Mouse (Mus musculus) lung, embryonic 15.5 days (tissue): Measurements from ENCODE around the gene Irf2bpl. TPM values are rescaled to one million over a fixed set of nuclear protein-coding genes. Genes with fewer than 3 reads are reported as not detected.
A peak's percentile ranks its signal among the peaks of the same experiment; 100 is the strongest.

Source experiments
- ATAC-seq: fragments of 200-750 bp; cut with Nextera tagmentation; 2 replicates; pipeline ENCODE4 v1.8.0; 2017; ENCODE audit warnings: moderate number of reproducible peaks, borderline replicate concordance; ENCODE audit not compliant: low FRiP score, low TSS enrichment; ENCODE audit errors: extremely low read depth
- H3K27ac ChIP-seq: fragments of 300-500 bp; sonication (generic); 2 replicates; pipeline ENCODE4 v1.5.1; 2015; ENCODE audit warnings: moderate library complexity, mild to moderate bottlenecking, inconsistent platforms
- H3K27me3 ChIP-seq: fragments of 300-500 bp; sonication (generic); 2 replicates; pipeline ENCODE4 v1.6.1; 2015; ENCODE audit warnings: inconsistent platforms
- H3K36me3 ChIP-seq: fragments of 300-500 bp; sonication (generic); 2 replicates; pipeline ENCODE4 v1.6.1; 2015; ENCODE audit warnings: inconsistent platforms
- H3K4me1 ChIP-seq: fragments of 300-500 bp; sonication (generic); 2 replicates; pipeline ENCODE4 v1.6.1; 2015; ENCODE audit warnings: inconsistent platforms
- H3K4me2 ChIP-seq: fragments of 300-500 bp; sonication (generic); 2 replicates; pipeline ENCODE4 v1.6.1; 2015; ENCODE audit warnings: inconsistent platforms, mild to moderate bottlenecking, moderate library complexity
- H3K4me3 ChIP-seq: fragments of 300-500 bp; sonication (generic); 2 replicates; pipeline ENCODE4 v1.5.1; 2015; ENCODE audit warnings: mild to moderate bottlenecking, inconsistent platforms
- H3K9ac ChIP-seq: fragments of 300-500 bp; sonication (generic); 2 replicates; pipeline ENCODE4 v1.6.1; 2015; ENCODE audit warnings: inconsistent platforms
- H3K9me3 ChIP-seq: fragments of 300-500 bp; sonication (generic); 2 replicates; pipeline ENCODE4 v1.6.1; 2016; ENCODE audit warnings: inconsistent platforms
- WGBS: fragments of 180-500 bp; shearing (Covaris S2); methylation state at CpG from one replicate; pipeline ENCODE4 v1.1.7; 2015; 5-methylcytosine and 5-hydroxymethylcytosine counted together
- polyA plus RNA-seq: library from polyadenylated mRNA; unstranded; fragments of >200 nt; fragmentation: Nextera tagmentation; extraction: Ambion mirVana; gene quantifications from 2 replicates; pipeline ENCODE4 v1.2.1, GENCODE M21; 2015

The Irf2bpl gene
- polyA plus RNA-seq, 1 experiment from 2014 or later = 49.4 TPM

GRCm38 (mm10) chr12:86864316-86865020 lies 20.1 kb downstream of the Irf2bpl start:
- H3K4me2 ChIP-seq = no peak overlapping the region
- ATAC-seq = no peak
- no peaks in the 10 kb centered on the region for H3K27me3 ChIP-seq
- no peak overlapping the region for H3K4me3 ChIP-seq
- WGBS = 73% methylated on average over 5 of the region's 5 CpGs
- no peak overlapping the region for H3K27ac ChIP-seq
- H3K4me1 ChIP-seq = peaks cover 25% of the 10 kb centered on the region
- no peak overlapping the region for H3K9ac ChIP-seq
- no peaks in the 10 kb centered on the region for H3K9me3 ChIP-seq
- no peaks in the 10 kb centered on the region for H3K36me3 ChIP-seq

- Histone ChIP-seq H3K27ac (peak overlapping the region; percentile 67), H3K9ac (no peak overlapping the region), H3K4me3 (no peak overlapping the region), H3K36me3 (no peaks in the 10 kb centered on the region), H3K4me2 (no peak overlapping the region), H3K4me1 (peaks cover 35% of the 10 kb centered on the region), H3K27me3 (no peaks in the 10 kb centered on the region), H3K9me3 (no peaks in the 10 kb centered on the region)
- no peak for ATAC-seq
- WGBS = 31% methylated on average over 10 of the region's 10 CpGs
These were observed 24.4 kb downstream of the Irf2bpl start for GRCm38 (mm10) chr12:86859924-86860790.

- ATAC-seq = no peak
- Histone ChIP-seq H3K9me3 (no peaks in the 10 kb centered on the region), H3K27ac (peak overlapping the region; percentile 67), H3K4me2 (no peak overlapping the region), H3K4me1 (peaks cover 37% of the 10 kb centered on the region), H3K36me3 (no peaks in the 10 kb centered on the region), H3K4me3 (no peak overlapping the region), H3K9ac (no peak overlapping the region), H3K27me3 (no peaks in the 10 kb centered on the region)
- 62% methylated on average over 6 of the region's 6 CpGs for WGBS
These were observed 25.4 kb downstream of the Irf2bpl start for GRCm38 (mm10) chr12:86858983-86859872.

- no peaks in the 10 kb centered on the region for H3K27me3 ChIP-seq
- peak overlapping the region; percentile 67 for H3K27ac ChIP-seq
- no peak overlapping the region for H3K4me2 ChIP-seq
- no peak overlapping the region for H3K9ac ChIP-seq
- H3K4me1 ChIP-seq = peaks cover 37% of the 10 kb centered on the region
- H3K36me3 ChIP-seq = no peaks in the 10 kb centered on the region
- ATAC-seq = no peak
- H3K9me3 ChIP-seq = no peaks in the 10 kb centered on the region
- no peak overlapping the region for H3K4me3 ChIP-seq
- WGBS = 91% methylated on average over 4 of the region's 4 CpGs
These were observed 26.1 kb downstream of the Irf2bpl start for GRCm38 (mm10) chr12:86858498-86858897.

GRCm38 (mm10) chr12:86857290-86857689 lies 27.3 kb downstream of the Irf2bpl start:
- Histone ChIP-seq H3K36me3 (no peaks in the 10 kb centered on the region), H3K27ac (no peak overlapping the region), H3K4me2 (no peak overlapping the region), H3K27me3 (no peaks in the 10 kb centered on the region), H3K9ac (no peak overlapping the region), H3K4me3 (no peak overlapping the region), H3K9me3 (no peaks in the 10 kb centered on the region), H3K4me1 (peaks cover 37% of the 10 kb centered on the region)
- WGBS = 69% methylated on average over 8 of the region's 8 CpGs
- no peak for ATAC-seq

- WGBS = 7% methylated on average over 11 of the region's 11 CpGs
- no peak overlapping the region for H3K4me3 ChIP-seq
- no peaks in the 10 kb centered on the region for H3K36me3 ChIP-seq
- no peaks in the 10 kb centered on the region for H3K9me3 ChIP-seq
- H3K4me2 ChIP-seq = peak overlapping the region; percentile 39
- ATAC-seq = peak; percentile 77
- no peaks in the 10 kb centered on the region for H3K27me3 ChIP-seq
- no peak overlapping the region for H3K9ac ChIP-seq
- peaks cover 35% of the 10 kb centered on the region for H3K4me1 ChIP-seq
- H3K27ac ChIP-seq = peak overlapping the region; percentile 39; the same call in 1 of the 2 replicates
These were observed 28.9 kb downstream of the Irf2bpl start for GRCm38 (mm10) chr12:86855670-86856069.

GRCm38 (mm10) chr12:86853516-86853915 lies 31.1 kb downstream of the Irf2bpl start:
- Histone ChIP-seq H3K4me1 (peaks cover 20% of the 10 kb centered on the region), H3K9me3 (no peaks in the 10 kb centered on the region), H3K4me3 (no peak overlapping the region), H3K9ac (no peak overlapping the region), H3K27ac (no peak overlapping the region), H3K4me2 (no peak overlapping the region), H3K27me3 (no peaks in the 10 kb centered on the region), H3K36me3 (no peaks in the 10 kb centered on the region)
- ATAC-seq = no peak
- 67% methylated on average over 1 of the region's 1 CpGs for WGBS

- no peaks in the 10 kb centered on the region for H3K9me3 ChIP-seq
- no peak overlapping the region for H3K4me2 ChIP-seq
- H3K4me3 ChIP-seq = no peak overlapping the region
- H3K4me1 ChIP-seq = peaks cover 14% of the 10 kb centered on the region
- H3K27ac ChIP-seq = no peak overlapping the region
- no peak overlapping the region for H3K9ac ChIP-seq
- ATAC-seq = no peak
- H3K27me3 ChIP-seq = no peaks in the 10 kb centered on the region
- H3K36me3 ChIP-seq = no peaks in the 10 kb centered on the region
These were observed 33.3 kb downstream of the Irf2bpl start for GRCm38 (mm10) chr12:86851313-86851712.

- ATAC-seq = no peak
- Histone ChIP-seq H3K4me3 (no peak overlapping the region), H3K9ac (no peak overlapping the region), H3K36me3 (no peaks in the 10 kb centered on the region), H3K27ac (no peak overlapping the region), H3K4me2 (no peak overlapping the region), H3K9me3 (no peaks in the 10 kb centered on the region), H3K4me1 (peaks cover 12% of the 10 kb centered on the region), H3K27me3 (no peaks in the 10 kb centered on the region)
- WGBS = 85% methylated on average over 5 of the region's 5 CpGs
These were observed 33.9 kb downstream of the Irf2bpl start for GRCm38 (mm10) chr12:86850746-86851145.

- Histone ChIP-seq H3K27me3 (no peaks in the 10 kb centered on the region), H3K36me3 (no peaks in the 10 kb centered on the region), H3K4me2 (no peak overlapping the region), H3K4me1 (peaks cover 5% of the 10 kb centered on the region), H3K4me3 (no peak overlapping the region), H3K9me3 (no peaks in the 10 kb centered on the region), H3K27ac (no peak overlapping the region), H3K9ac (no peak overlapping the region)
- 49% methylated on average over 10 of the region's 10 CpGs for WGBS
- ATAC-seq = peak; percentile 27; the same call in 1 of the 2 replicates
These were observed 34.5 kb downstream of the Irf2bpl start for GRCm38 (mm10) chr12:86849945-86850626.

- H3K4me3 ChIP-seq = no peak overlapping the region
- H3K27me3 ChIP-seq = no peaks in the 10 kb centered on the region
- peaks cover 39% of the 10 kb centered on the region for H3K4me1 ChIP-seq
- H3K4me2 ChIP-seq = peak overlapping the region; percentile 36
- 8% methylated on average over 15 of the region's 15 CpGs for WGBS
- H3K27ac ChIP-seq = peak overlapping the region; percentile 46
- H3K36me3 ChIP-seq = no peaks in the 10 kb centered on the region
- H3K9ac ChIP-seq = no peak overlapping the region
- ATAC-seq = no peak
- no peaks in the 10 kb centered on the region for H3K9me3 ChIP-seq
These were observed 41.6 kb downstream of the Irf2bpl start for GRCm38 (mm10) chr12:86842866-86843459.
